Mouse (Mus musculus) lung, embryonic 16.5 days (tissue): ENCODE data around the gene Cilp. TPM values are rescaled to one million over a fixed set of nuclear protein-coding genes. Genes with fewer than 3 reads are reported as not detected.

Experiments
- ATAC-seq: fragments of 200-750 bp; cut with Nextera tagmentation; 2 replicates; pipeline ENCODE4 v1.8.0; 2017; ENCODE audit warnings: low read depth, mild to moderate bottlenecking, moderate library complexity
- H3K27ac ChIP-seq: fragments of 300-500 bp; sonication (generic); 2 replicates; pipeline ENCODE4 v1.5.1; 2014; ENCODE audit warnings: mild to moderate bottlenecking, control low read depth, low read length
- H3K27me3 ChIP-seq: fragments of 300-500 bp; sonication (generic); 2 replicates; pipeline ENCODE4 v1.6.1; 2014; ENCODE audit warnings: low read depth, low read length, mixed read lengths; ENCODE audit not compliant: control insufficient read depth, insufficient read depth
- H3K36me3 ChIP-seq: fragments of 300-500 bp; sonication (generic); 2 replicates; pipeline ENCODE4 v1.6.1; 2014; ENCODE audit warnings: low read length; ENCODE audit not compliant: control insufficient read depth, insufficient read depth
- H3K4me1 ChIP-seq: fragments of 300-500 bp; sonication (generic); replicated peaks from 2 replicates; pipeline ENCODE4 v1.6.1; 2014; ENCODE audit warnings: low read length, mixed read lengths; ENCODE audit not compliant: control insufficient read depth, insufficient read depth
- H3K4me2 ChIP-seq: fragments of 300-500 bp; sonication (generic); 2 replicates; pipeline ENCODE4 v1.6.1; 2014; ENCODE audit warnings: low read depth, low read length, control low read depth
- H3K4me3 ChIP-seq: fragments of 300-500 bp; sonication (generic); 2 replicates; pipeline ENCODE4 v1.5.1; 2014; ENCODE audit warnings: mild to moderate bottlenecking, low read length, control low read depth
- H3K9ac ChIP-seq: fragments of 300-500 bp; sonication (generic); 2 replicates; pipeline ENCODE4 v1.6.1; 2014; ENCODE audit warnings: low read length, control low read depth
- H3K9me3 ChIP-seq: fragments of 300-500 bp; sonication (generic); 2 replicates; pipeline ENCODE4 v1.6.1; 2016; ENCODE audit warnings: low read length; ENCODE audit not compliant: control insufficient read depth
- whole genome bisulfite sequencing: fragments of 180-500 bp; shearing (Covaris S2); extraction: QIAGEN DNeasy Blood & Tissue Kit; methylation state at CpG from one replicate; pipeline ENCODE4 v1.1.7; 2014; 5-methylcytosine and 5-hydroxymethylcytosine counted together
- polyA plus RNA-seq: library from polyadenylated mRNA; unstranded; fragments of >200 nt; fragmentation: Nextera tagmentation; extraction: Ambion mirVana; gene quantifications from 2 replicates; pipeline ENCODE4 v1.2.1, GENCODE M21; 2015

The Cilp gene
- polyA plus RNA-seq, 1 experiment from 2014 or later, result 0.19 TPM

GRCm38 (mm10) chr9:65231284-65231683 is 33.7 kb upstream of the Cilp start:
- no peak for ATAC-seq
- Histone ChIP-seq H3K36me3 (no peaks in the 10 kb centered on the region; the same call in 1 of the 2 replicates), H3K27ac (no peak overlapping the region)

GRCm38 (mm10) chr9:65233243-65233985 is 31.6 kb upstream of the Cilp start:
- no peaks in the 10 kb centered on the region for H3K9me3 ChIP-seq
- H3K4me3 ChIP-seq, result no peak overlapping the region
- no peak overlapping the region for H3K9ac ChIP-seq
- no peaks in the 10 kb centered on the region for H3K36me3 ChIP-seq
- no peaks in the 10 kb centered on the region for H3K4me1 ChIP-seq
- 77% methylated on average over 9 of the region's 9 CpGs for WGBS
- H3K27me3 ChIP-seq, result no peaks in the 10 kb centered on the region
- no peak for ATAC-seq
- no peak overlapping the region for H3K4me2 ChIP-seq
- H3K27ac ChIP-seq, result no peak overlapping the region

More at GRCm38 (mm10) chr9:65231284-65231683, 33.7 kb upstream of the Cilp start:
- Histone ChIP-seq H3K9me3 (no peaks in the 10 kb centered on the region), H3K9ac (no peak overlapping the region), H3K4me3 (no peak overlapping the region), H3K27me3 (no peaks in the 10 kb centered on the region), H3K4me1 (no peaks in the 10 kb centered on the region), H3K4me2 (no peak overlapping the region)
- WGBS, result 63% methylated on average over 8 of the region's 8 CpGs

GRCm38 (mm10) chr9:65234734-65235133 is 30.2 kb upstream of the Cilp start:
- Histone ChIP-seq H3K9me3 (no peaks in the 10 kb centered on the region), H3K27ac (no peak overlapping the region)

GRCm38 (mm10) chr9:65235601-65236000 is 29.4 kb upstream of the Cilp start:
- Histone ChIP-seq H3K4me2 (no peak overlapping the region), H3K9ac (no peak overlapping the region), H3K27ac (no peak overlapping the region), H3K27me3 (no peaks in the 10 kb centered on the region), H3K4me1 (peaks cover 2% of the 10 kb centered on the region; the same call in 1 of the 2 replicates), H3K4me3 (no peak overlapping the region), H3K9me3 (no peaks in the 10 kb centered on the region), H3K36me3 (no peaks in the 10 kb centered on the region)
- WGBS, result 44% methylated on average over 1 of the region's 1 CpGs
- ATAC-seq, result no peak

More at GRCm38 (mm10) chr9:65234734-65235133, 30.2 kb upstream of the Cilp start:
- Histone ChIP-seq H3K9ac (no peak overlapping the region), H3K4me2 (no peak overlapping the region), H3K36me3 (no peaks in the 10 kb centered on the region), H3K4me1 (peaks cover 2% of the 10 kb centered on the region; the same call in 1 of the 2 replicates), H3K4me3 (no peak overlapping the region), H3K27me3 (no peaks in the 10 kb centered on the region)
- no peak for ATAC-seq
- 68% methylated on average over 3 of the region's 3 CpGs for WGBS

GRCm38 (mm10) chr9:65237616-65238015 is 27.4 kb upstream of the Cilp start:
- Histone ChIP-seq H3K4me3 (no peak overlapping the region), H3K36me3 (no peaks in the 10 kb centered on the region), H3K27ac (peak overlapping the region; percentile 18), H3K4me1 (peaks cover 2% of the 10 kb centered on the region; the same call in 1 of the 2 replicates), H3K27me3 (no peaks in the 10 kb centered on the region), H3K9ac (no peak overlapping the region), H3K4me2 (no peak overlapping the region), H3K9me3 (no peaks in the 10 kb centered on the region)
- peak; percentile 60 for ATAC-seq
- 45% methylated on average over 11 of the region's 11 CpGs for WGBS

GRCm38 (mm10) chr9:65238191-65238760 is 26.7 kb upstream of the Cilp start:
- Histone ChIP-seq H3K9me3 (no peaks in the 10 kb centered on the region), H3K27ac (peak overlapping the region; percentile 18), H3K4me2 (peak overlapping the region; percentile 9; the same call in 1 of the 2 replicates), H3K4me3 (no peak overlapping the region), H3K9ac (no peak overlapping the region), H3K36me3 (no peaks in the 10 kb centered on the region), H3K4me1 (peaks cover 4% of the 10 kb centered on the region; the same call in 1 of the 2 replicates), H3K27me3 (no peaks in the 10 kb centered on the region)
- peak; percentile 73 for ATAC-seq
- WGBS, result 35% methylated on average over 13 of the region's 13 CpGs

GRCm38 (mm10) chr9:65239176-65239575 is 25.8 kb upstream of the Cilp start:
- H3K27me3 ChIP-seq, result no peaks in the 10 kb centered on the region
- H3K4me3 ChIP-seq, result no peak overlapping the region
- H3K9me3 ChIP-seq, result no peaks in the 10 kb centered on the region
- peaks cover 8% of the 10 kb centered on the region for H3K4me1 ChIP-seq
- 57% methylated on average over 4 of the region's 4 CpGs for WGBS
- no peaks in the 10 kb centered on the region for H3K36me3 ChIP-seq
- H3K27ac ChIP-seq, result peak overlapping the region; percentile 14; the same call in 1 of the 2 replicates
- no peak overlapping the region for H3K9ac ChIP-seq
- ATAC-seq, result no peak
- H3K4me2 ChIP-seq, result no peak overlapping the region

GRCm38 (mm10) chr9:65239731-65240130 is 25.2 kb upstream of the Cilp start:
- Histone ChIP-seq H3K4me3 (no peak overlapping the region), H3K27me3 (no peaks in the 10 kb centered on the region), H3K4me1 (peaks cover 8% of the 10 kb centered on the region), H3K27ac (no peak overlapping the region), H3K9me3 (no peaks in the 10 kb centered on the region), H3K4me2 (no peak overlapping the region), H3K9ac (no peak overlapping the region), H3K36me3 (no peaks in the 10 kb centered on the region)
- 94% methylated on average over 5 of the region's 5 CpGs for WGBS
- no peak for ATAC-seq

- Histone ChIP-seq H3K4me3 (no peak overlapping the region), H3K9me3 (no peaks in the 10 kb centered on the region), H3K9ac (no peak overlapping the region), H3K27ac (no peak overlapping the region), H3K4me1 (peaks cover 8% of the 10 kb centered on the region), H3K27me3 (no peaks in the 10 kb centered on the region), H3K36me3 (no peaks in the 10 kb centered on the region), H3K4me2 (no peak overlapping the region)
- 69% methylated on average over 3 of the region's 3 CpGs for WGBS
- no peak for ATAC-seq
Measured at GRCm38 (mm10) chr9:65240587-65240986, 24.4 kb upstream of the Cilp start.
